Mouse (Mus musculus) testis, adult 2 months (tissue): ENCODE results near the gene Pdgfd. TPM values are rescaled to one million over a fixed set of nuclear protein-coding genes. Genes with fewer than 3 reads are reported as not detected.
"Not testable (repeated sequence)": the region's sequence is repeated elsewhere in the genome, so short reads cannot be mapped to it uniquely, and the experiment has no call there.

Source experiments
- H3K27ac ChIP-seq: fragments of 200-500 bp; 2 replicates; pipeline ENCODE4 v1.5.1; 2012; ENCODE audit warnings: low read depth, low read length; ENCODE audit not compliant: control insufficient read depth, insufficient read depth
- H3K27me3 ChIP-seq: fragments of 200-500 bp; 2 replicates; pipeline ENCODE4 v1.6.1; 2012; ENCODE audit warnings: mild to moderate bottlenecking, low read length, moderate library complexity; ENCODE audit not compliant: control insufficient read depth, insufficient read depth
- H3K36me3 ChIP-seq: fragments of 200-500 bp; 2 replicates; pipeline ENCODE4 v1.6.1; 2012; ENCODE audit warnings: mild to moderate bottlenecking, low read length; ENCODE audit not compliant: control insufficient read depth, insufficient read depth
- H3K4me1 ChIP-seq: fragments of 200-500 bp; 2 replicates; pipeline ENCODE4 v1.6.1; 2012; ENCODE audit warnings: low read length; ENCODE audit not compliant: control insufficient read depth, insufficient read depth
- H3K4me3 ChIP-seq: fragments of 200-500 bp; 2 replicates; pipeline ENCODE4 v1.5.1; 2012; ENCODE audit warnings: low read depth, mild to moderate bottlenecking, low read length, moderate library complexity, mixed read lengths; ENCODE audit not compliant: control insufficient read depth
- CTCF ChIP-seq: fragments of 200-500 bp; IDR thresholded peaks from 2 replicates; pipeline ENCODE4 v1.5.1; 2012; ENCODE audit warnings: low read depth, mild to moderate bottlenecking, inconsistent platforms, low read length, moderate library complexity; ENCODE audit not compliant: control insufficient read depth, insufficient read depth, insufficient replicate concordance
- POLR2A ChIP-seq: fragments of 200-500 bp; IDR thresholded peaks from 2 replicates; pipeline ENCODE4 v1.6.1; 2012; ENCODE audit warnings: low read depth, mild to moderate bottlenecking, inconsistent platforms, low read length, moderate library complexity; ENCODE audit not compliant: control insufficient read depth
- polyA plus RNA-seq: library from polyadenylated mRNA; depleted of rRNA; stranded (reverse); fragments of >200 nt; gene quantifications from 2 replicates; pipeline ENCODE4 v1.2.3, GENCODE M21; 2012

The Pdgfd gene
- polyA plus RNA-seq, 1 experiment, result 3.2 TPM

DNA sequence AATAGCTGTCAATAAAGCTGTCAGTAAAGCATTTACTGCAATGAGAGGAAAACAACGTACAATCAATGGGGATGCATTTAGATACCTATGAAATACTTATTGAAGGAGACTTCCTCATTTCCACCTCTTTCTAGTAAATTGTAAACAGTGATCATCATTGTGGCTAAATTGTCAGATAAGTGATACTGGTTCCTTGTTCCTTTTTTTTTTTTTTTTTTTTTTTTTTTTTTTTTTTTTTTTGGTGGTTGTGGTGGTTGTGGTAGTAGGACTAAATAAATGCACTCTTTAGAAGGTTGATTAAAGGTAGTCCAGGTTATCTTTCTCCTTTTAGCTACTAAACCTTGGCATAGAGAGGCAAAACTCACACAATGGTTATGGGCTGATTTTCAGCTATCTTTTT is 25.0 kb downstream of the Pdgfd start:
- Histone ChIP-seq H3K27ac (no peak overlapping the region), H3K27me3 (no peaks in the 10 kb centered on the region), H3K36me3 (no peaks in the 10 kb centered on the region), H3K4me3 (no peak overlapping the region), H3K4me1 (no peaks in the 10 kb centered on the region)
- TF ChIP-seq CTCF (no peak), POLR2A (no peak)

GRCm38 (mm10) chr9:6212862-6213261 is 44.5 kb downstream of the Pdgfd start:
- H3K4me1 ChIP-seq, result no peaks in the 10 kb centered on the region
- H3K36me3 ChIP-seq, result no peaks in the 10 kb centered on the region
- no peak overlapping the region for H3K27ac ChIP-seq
- TF ChIP-seq CTCF, result no peak
- no peak for TF ChIP-seq POLR2A
- H3K27me3 ChIP-seq, result no peaks in the 10 kb centered on the region
- H3K4me3 ChIP-seq, result no peak overlapping the region

- TF ChIP-seq POLR2A (no peak), CTCF (no peak)
- H3K36me3 ChIP-seq, result no peaks in the 10 kb centered on the region
These were observed 49.1 kb downstream of the Pdgfd start for GRCm38 (mm10) chr9:6217505-6217904.

GRCm38 (mm10) chr9:6235982-6236381 is 67.6 kb downstream of the Pdgfd start:
- not testable (repeated sequence) for H3K4me3 ChIP-seq, H3K4me1 ChIP-seq, H3K36me3 ChIP-seq, H3K27ac ChIP-seq, H3K27me3 ChIP-seq

More at GRCm38 (mm10) chr9:6217505-6217904, 49.1 kb downstream of the Pdgfd start:
- Histone ChIP-seq H3K27me3 (no peaks in the 10 kb centered on the region), H3K4me1 (no peaks in the 10 kb centered on the region), H3K4me3 (no peak overlapping the region), H3K27ac (no peak overlapping the region)

DNA sequence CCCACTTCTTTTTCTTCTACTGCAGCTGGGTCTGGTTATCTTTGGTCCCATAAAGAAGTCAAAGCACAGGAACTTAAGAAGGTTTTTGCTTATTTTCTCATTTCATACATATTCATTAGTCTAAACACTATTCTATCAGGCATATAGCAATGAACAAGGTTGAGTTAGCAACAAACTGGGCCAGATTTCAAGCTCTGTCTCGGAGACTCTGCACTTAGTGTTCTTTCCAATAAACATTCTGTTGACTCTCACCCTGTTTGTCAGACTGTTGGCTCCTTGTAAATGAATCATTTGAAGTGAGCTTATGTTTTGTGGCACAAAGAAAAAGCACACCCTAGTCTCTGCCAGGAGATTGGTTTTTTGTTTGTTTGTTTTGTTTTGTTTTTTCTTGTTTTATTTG is 81.9 kb downstream of the Pdgfd start:
- H3K4me3 ChIP-seq, result no peak overlapping the region
- H3K36me3 ChIP-seq, result no peaks in the 10 kb centered on the region
- H3K27ac ChIP-seq, result no peak overlapping the region
- TF ChIP-seq CTCF, result no peak
- no peak for TF ChIP-seq POLR2A
- peaks cover 5% of the 10 kb centered on the region; the same call in 1 of the 2 replicates for H3K4me1 ChIP-seq
- H3K27me3 ChIP-seq, result no peaks in the 10 kb centered on the region

- TF ChIP-seq CTCF, result no peak
- TF ChIP-seq POLR2A, result no peak
- H3K36me3 ChIP-seq, result no peaks in the 10 kb centered on the region
- H3K27ac ChIP-seq, result no peak overlapping the region
- peaks cover 5% of the 10 kb centered on the region; the same call in 1 of the 2 replicates for H3K4me1 ChIP-seq
- no peaks in the 10 kb centered on the region for H3K27me3 ChIP-seq
- H3K4me3 ChIP-seq, result no peak overlapping the region
These were observed 83.6 kb downstream of the Pdgfd start for GRCm38 (mm10) chr9:6251990-6252389.

DNA sequence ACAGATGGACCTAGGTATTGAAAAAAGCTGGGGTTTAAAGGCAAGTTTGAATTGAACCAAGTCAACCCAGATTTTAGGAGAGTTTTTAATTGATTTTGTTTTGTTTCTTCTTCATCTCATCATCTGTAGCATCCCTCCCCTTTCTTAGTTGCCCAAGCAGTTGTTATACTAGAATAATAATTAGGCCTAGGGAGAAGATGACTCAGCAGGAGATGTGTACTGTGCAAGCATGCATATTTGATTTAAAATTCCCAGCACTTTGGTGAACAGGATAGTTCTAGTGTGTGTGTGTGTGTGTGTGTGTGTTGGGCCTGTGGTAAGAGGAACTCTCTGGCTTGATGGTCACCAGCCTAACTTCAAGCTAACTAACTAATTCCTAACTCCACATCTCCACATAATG is 88.7 kb downstream of the Pdgfd start:
- Histone ChIP-seq H3K27me3 (no peaks in the 10 kb centered on the region), H3K4me1 (no peaks in the 10 kb centered on the region), H3K36me3 (no peaks in the 10 kb centered on the region), H3K4me3 (no peak overlapping the region), H3K27ac (no peak overlapping the region)
- TF ChIP-seq POLR2A (no peak), CTCF (no peak)

- H3K4me1 ChIP-seq, result no peaks in the 10 kb centered on the region; the same call in 1 of the 2 replicates
- H3K36me3 ChIP-seq, result no peaks in the 10 kb centered on the region
- H3K27ac ChIP-seq, result no peak overlapping the region
- H3K4me3 ChIP-seq, result peak overlapping the region; percentile 64
- TF ChIP-seq POLR2A (no peak), CTCF (no peak)
- H3K27me3 ChIP-seq, result no peaks in the 10 kb centered on the region
These were observed 96.4 kb downstream of the Pdgfd start for GRCm38 (mm10) chr9:6264820-6265219.
